Mouse (Mus musculus): Measurements from ENCODE around the gene Ddx5. TPM values are rescaled to one million over a fixed set of nuclear protein-coding genes. Genes with fewer than 3 reads are reported as not detected.

The Ddx5 gene
- polyA plus RNA-seq, 1 experiment from 2014 or later = 354 TPM

GRCm38 (mm10) chr11:106770195-106770974, 18.6 kb downstream of the Ddx5 start:
- WGBS = 96% methylated on average over 9 of the region's 9 CpGs
- H3K27ac ChIP-seq = no peak overlapping the region
- H3K27me3 ChIP-seq (ENCODE audit: low read depth, poor library complexity, severe bottlenecking) = no peaks in the 10 kb centered on the region
- no peaks in the 10 kb centered on the region for H3K4me1 ChIP-seq
- H3K36me3 ChIP-seq = peaks cover 96% of the 10 kb centered on the region
- H3K4me3 ChIP-seq = no peak overlapping the region
- H3K9me3 ChIP-seq (replicated peaks) = no peaks in the 10 kb centered on the region
- DNase-seq (ENCODE audit: low spot score) = no peak

- Histone ChIP-seq H3K27ac (no peak overlapping the region), H3K4me1 (peaks cover 4% of the 10 kb centered on the region), H3K36me3 (peaks cover 79% of the 10 kb centered on the region), H3K4me3 (no peak overlapping the region), H3K27me3 (ENCODE audit: low read depth, poor library complexity, severe bottlenecking) (no peaks in the 10 kb centered on the region), H3K9me3 (replicated peaks) (no peaks in the 10 kb centered on the region)
- DNase-seq (ENCODE audit: low spot score) = no peak
- 94% methylated on average over 4 of the region's 4 CpGs for WGBS
Measured at GRCm38 (mm10) chr11:106767516-106767915, 21.5 kb downstream of the Ddx5 start.

GRCm38 (mm10) chr11:106766611-106767162, 22.3 kb downstream of the Ddx5 start:
- 89% methylated on average over 4 of the region's 4 CpGs for WGBS
- no peak for DNase-seq (ENCODE audit: low spot score)
- H3K27ac ChIP-seq = no peak overlapping the region
- peaks cover 72% of the 10 kb centered on the region for H3K36me3 ChIP-seq
- peaks cover 9% of the 10 kb centered on the region for H3K4me1 ChIP-seq
- no peaks in the 10 kb centered on the region for H3K27me3 ChIP-seq (ENCODE audit: low read depth, poor library complexity, severe bottlenecking)
- H3K4me3 ChIP-seq = no peak overlapping the region
- H3K9me3 ChIP-seq (replicated peaks) = no peaks in the 10 kb centered on the region

DNA sequence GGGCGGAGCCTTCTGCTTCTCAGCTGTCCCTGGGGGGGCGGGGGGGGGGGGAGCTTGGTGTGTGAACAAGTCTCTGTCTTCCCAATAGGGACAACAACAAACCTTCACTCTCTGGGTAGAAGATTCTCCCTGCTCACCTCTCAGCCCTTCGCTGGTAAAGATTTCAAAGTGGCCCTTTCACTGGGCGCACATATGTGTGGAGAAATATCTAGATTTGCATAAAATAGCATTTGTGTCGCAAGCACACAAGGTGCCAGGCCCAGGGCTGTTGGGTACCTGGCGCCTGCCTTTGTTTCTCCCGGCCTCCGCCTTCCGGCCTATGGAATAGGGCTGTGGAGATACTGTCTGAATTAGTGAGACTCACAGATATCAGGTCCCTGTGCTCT, 26.2 kb downstream of the Ddx5 start:
- Histone ChIP-seq H3K27ac (0 out of 2 replicates have a peak overlapping the region, but pooled peaks have one; percentile 19), H3K9me3 (replicated peaks) (no peaks in the 10 kb centered on the region), H3K4me1 (peaks cover 9% of the 10 kb centered on the region), H3K4me3 (no peak overlapping the region), H3K27me3 (ENCODE audit: low read depth, poor library complexity, severe bottlenecking) (no peaks in the 10 kb centered on the region), H3K36me3 (peaks cover 33% of the 10 kb centered on the region)
- 81% methylated on average over 9 of the region's 9 CpGs for WGBS
- DNase-seq (ENCODE audit: low spot score) = no peak

DNA sequence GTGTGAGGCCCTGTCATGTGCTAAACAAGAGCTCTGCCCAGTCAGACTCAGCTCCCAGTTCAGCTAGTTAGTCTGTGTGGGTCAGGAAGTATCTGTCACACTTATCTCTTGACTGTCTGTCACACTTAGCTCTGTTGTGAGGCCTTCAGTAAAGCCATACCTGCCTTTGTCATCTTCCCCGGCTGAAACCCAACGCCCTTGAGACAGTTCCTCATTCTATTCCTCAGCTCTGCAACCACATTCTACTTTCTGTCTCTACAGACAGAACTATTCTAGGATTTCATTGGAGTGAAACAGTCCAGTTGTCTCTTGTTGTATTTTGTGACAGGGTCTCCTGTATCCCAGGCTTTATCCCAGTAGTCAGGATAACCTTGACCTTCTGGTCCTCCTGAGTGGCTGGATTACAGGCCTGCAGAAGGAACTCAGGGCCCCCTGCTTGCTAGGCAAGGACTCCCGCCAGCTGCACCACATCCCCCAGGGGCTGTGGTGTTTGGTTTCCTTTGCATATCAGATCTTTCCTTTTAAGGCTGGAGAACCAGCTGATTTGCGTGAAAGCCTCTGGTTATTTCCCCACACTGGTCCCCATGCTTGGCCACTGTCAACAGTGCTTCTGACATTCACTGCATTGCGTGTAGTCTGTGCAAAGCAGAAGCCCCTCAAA, 26.7 kb downstream of the Ddx5 start:
- Histone ChIP-seq H3K4me3 (no peak overlapping the region), H3K27ac (0 out of 2 replicates have a peak overlapping the region, but pooled peaks have one; percentile 19), H3K36me3 (peaks cover 28% of the 10 kb centered on the region), H3K4me1 (peaks cover 9% of the 10 kb centered on the region), H3K9me3 (replicated peaks) (no peaks in the 10 kb centered on the region), H3K27me3 (ENCODE audit: low read depth, poor library complexity, severe bottlenecking) (no peaks in the 10 kb centered on the region)
- 45% methylated on average over 5 of the region's 5 CpGs for WGBS
- DNase-seq (ENCODE audit: low spot score) = no peak

DNA sequence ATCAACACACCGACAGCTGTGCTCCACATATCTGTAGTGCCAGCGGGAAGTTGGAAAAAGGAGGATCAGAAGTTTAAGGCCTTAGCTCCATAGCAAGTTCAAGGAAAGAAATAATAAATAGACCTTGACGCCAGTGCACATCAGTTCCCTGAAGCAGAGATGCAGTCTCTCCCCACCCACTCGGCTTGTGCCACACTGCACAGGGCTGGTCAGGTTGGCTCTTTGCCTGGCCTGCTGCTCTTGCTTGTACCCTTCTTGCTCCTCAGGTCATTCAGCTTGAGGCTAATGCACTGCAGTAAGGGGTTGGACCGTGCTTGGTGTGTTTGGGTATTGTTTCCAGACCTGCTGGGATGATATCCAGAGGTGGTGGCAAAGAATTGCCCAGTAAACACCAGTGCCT, 28.5 kb downstream of the Ddx5 start:
- H3K9me3 ChIP-seq (replicated peaks) = no peaks in the 10 kb centered on the region
- H3K36me3 ChIP-seq = peaks cover 12% of the 10 kb centered on the region
- DNase-seq (ENCODE audit: low spot score) = no peak
- H3K27me3 ChIP-seq (ENCODE audit: low read depth, poor library complexity, severe bottlenecking) = no peaks in the 10 kb centered on the region
- 0 out of 2 replicates have a peak overlapping the region, but pooled peaks have one; percentile 8 for H3K27ac ChIP-seq
- H3K4me1 ChIP-seq = peaks cover 9% of the 10 kb centered on the region
- WGBS = 95% methylated on average over 5 of the region's 5 CpGs
- no peak overlapping the region for H3K4me3 ChIP-seq

DNA sequence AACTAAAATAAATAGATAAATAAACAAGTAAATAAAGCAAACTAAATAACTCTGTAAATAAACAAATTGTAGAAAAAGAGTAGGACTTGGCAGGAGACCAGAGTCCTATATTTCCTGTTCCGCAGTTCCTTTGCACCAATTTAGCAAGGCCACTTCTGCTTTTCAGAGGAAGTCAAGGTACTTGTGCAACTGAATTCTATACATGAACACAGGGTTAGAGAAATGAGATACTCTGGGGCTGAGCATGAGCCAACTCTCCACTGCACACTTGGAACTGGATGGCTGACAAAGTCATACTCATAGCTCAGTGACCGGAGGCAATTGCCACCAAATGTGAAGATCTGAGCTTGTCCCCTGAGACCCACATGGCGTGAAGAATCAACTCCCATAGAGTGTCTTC, 30.0 kb downstream of the Ddx5 start:
- no peaks in the 10 kb centered on the region for H3K9me3 ChIP-seq (replicated peaks)
- no peak for DNase-seq (ENCODE audit: low spot score)
- 98% methylated on average over 3 of the region's 3 CpGs for WGBS
- H3K27me3 ChIP-seq (ENCODE audit: low read depth, poor library complexity, severe bottlenecking) = no peaks in the 10 kb centered on the region
- no peak overlapping the region for H3K4me3 ChIP-seq
- peaks cover 9% of the 10 kb centered on the region for H3K4me1 ChIP-seq
- H3K27ac ChIP-seq = no peak overlapping the region
- no peaks in the 10 kb centered on the region for H3K36me3 ChIP-seq

GRCm38 (mm10) chr11:106755583-106755982, 33.4 kb downstream of the Ddx5 start:
- 79% methylated on average over 5 of the region's 5 CpGs for WGBS
- no peak overlapping the region for H3K4me3 ChIP-seq
- H3K36me3 ChIP-seq = no peaks in the 10 kb centered on the region
- no peaks in the 10 kb centered on the region for H3K9me3 ChIP-seq (replicated peaks)
- no peaks in the 10 kb centered on the region for H3K4me1 ChIP-seq
- H3K27me3 ChIP-seq (ENCODE audit: low read depth, poor library complexity, severe bottlenecking) = no peaks in the 10 kb centered on the region
- no peak for DNase-seq (ENCODE audit: low spot score)
- H3K27ac ChIP-seq = no peak overlapping the region

DNA sequence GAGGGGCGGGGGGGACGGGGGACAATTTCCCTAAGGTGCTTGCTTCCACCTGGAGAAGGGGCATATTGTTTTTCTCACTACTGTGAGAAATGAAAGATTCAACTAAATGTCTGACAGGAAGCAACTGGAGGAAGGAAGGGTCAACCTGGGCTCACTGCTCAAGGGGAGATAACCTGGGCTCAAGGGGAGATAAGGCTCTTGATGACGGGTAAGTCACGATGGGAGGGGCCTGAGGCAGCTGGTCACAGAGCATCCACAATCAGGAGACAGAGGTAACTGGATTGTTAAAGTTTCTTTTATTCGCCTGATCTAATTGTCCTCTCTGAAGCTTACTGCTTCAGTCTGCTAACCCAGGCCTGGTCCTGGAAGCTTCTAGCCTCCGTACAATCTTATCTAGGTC, 35.7 kb downstream of the Ddx5 start:
- Histone ChIP-seq H3K27ac (no peak overlapping the region), H3K4me3 (no peak overlapping the region), H3K9me3 (replicated peaks) (no peaks in the 10 kb centered on the region), H3K36me3 (no peaks in the 10 kb centered on the region), H3K27me3 (ENCODE audit: low read depth, poor library complexity, severe bottlenecking) (no peaks in the 10 kb centered on the region), H3K4me1 (no peaks in the 10 kb centered on the region)
- WGBS = 89% methylated on average over 6 of the region's 6 CpGs
- no peak for DNase-seq (ENCODE audit: low spot score)

DNA sequence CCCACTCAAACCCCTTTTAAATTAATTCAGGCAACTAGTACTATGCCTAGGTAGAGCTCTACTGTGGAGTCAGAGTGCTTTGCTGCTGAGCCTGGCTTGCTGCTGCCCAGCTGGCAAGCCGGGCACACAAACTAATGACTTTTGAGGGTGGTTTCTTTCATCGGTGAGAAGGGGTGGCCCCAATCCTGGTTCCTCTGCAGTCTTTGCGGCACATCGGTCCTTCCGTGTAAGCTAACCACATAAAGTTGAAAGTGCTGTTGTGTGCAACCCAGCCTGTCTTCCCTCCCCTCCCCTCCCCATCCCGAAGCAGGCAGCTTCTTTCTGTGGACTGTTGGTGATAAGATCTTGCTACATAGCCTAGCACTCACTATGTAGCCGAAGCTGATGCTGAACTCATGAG, 36.9 kb downstream of the Ddx5 start:
- WGBS = 84% methylated on average over 7 of the region's 7 CpGs
- no peak overlapping the region for H3K27ac ChIP-seq

DNA sequence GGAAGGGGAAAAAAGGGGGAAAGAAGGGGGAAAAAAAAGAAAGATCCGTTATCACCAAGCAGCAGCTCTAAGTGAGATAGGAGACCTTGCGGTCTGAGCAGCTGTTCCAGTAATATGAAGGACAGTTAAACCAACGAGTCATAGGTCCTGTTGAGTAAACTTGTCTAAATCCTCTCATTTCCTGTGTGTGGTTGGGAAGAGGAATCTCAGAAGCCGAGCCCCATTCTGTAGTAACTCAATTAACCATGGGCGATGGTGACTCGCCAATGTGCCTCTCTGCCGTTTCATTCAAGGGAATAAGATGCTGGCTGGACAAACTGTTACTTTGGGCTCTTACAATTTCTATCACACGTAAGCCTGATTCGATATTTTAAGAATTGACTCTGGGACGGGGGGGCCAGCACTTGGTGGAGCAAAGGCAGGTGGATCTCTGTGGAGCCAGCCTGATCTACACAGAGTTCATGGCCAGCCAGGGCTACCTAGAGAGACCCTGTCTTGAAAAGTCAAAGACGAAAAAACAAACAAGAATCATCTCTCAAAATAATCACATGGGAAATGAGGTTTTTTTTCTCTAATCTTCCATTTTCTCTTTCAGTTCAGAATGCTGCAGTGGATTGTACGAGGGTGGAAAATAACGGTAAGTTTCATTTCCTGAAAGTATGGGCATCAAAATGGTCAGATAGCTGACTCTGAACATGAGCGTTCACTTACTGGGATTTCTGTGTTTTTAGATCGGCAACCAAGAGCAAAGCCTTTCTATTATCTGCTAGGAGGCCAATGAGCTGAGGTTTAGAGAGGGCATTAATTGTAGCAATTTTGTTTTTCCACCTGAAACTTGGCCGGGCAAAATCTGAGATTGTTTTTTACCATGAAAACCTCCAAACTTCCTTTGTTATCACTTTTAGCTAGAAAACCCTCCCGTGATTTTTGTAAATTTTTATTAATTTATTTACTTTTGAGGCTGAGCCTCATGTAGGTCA, 37.7 kb downstream of the Ddx5 start, which contains the start of gene Milr1:
Gene Milr1, plus strand, starts transcription at position 188 of the 980 bp plus-strand sequence.
- Histone ChIP-seq H3K27me3 (ENCODE audit: low read depth, poor library complexity, severe bottlenecking) (no peaks in the 10 kb centered on the region), H3K4me1 (no peaks in the 10 kb centered on the region), H3K9me3 (replicated peaks) (no peaks in the 10 kb centered on the region; the same call in 1 of the 2 replicates), H3K4me3 (no peak within 1 kb of the TSS), H3K27ac (no peak within 1 kb of the TSS), H3K36me3 (no peaks in the 10 kb centered on the region)
- no peak for DNase-seq (ENCODE audit: low spot score)
- 91% methylated on average over 17 of the region's 17 CpGs for WGBS

More for the DNA sequence above, 36.9 kb downstream of the Ddx5 start:
- Histone ChIP-seq H3K36me3 (no peaks in the 10 kb centered on the region), H3K4me1 (no peaks in the 10 kb centered on the region), H3K27me3 (ENCODE audit: low read depth, poor library complexity, severe bottlenecking) (no peaks in the 10 kb centered on the region), H3K4me3 (no peak overlapping the region), H3K9me3 (replicated peaks) (no peaks in the 10 kb centered on the region; the same call in 1 of the 2 replicates)
- DNase-seq (ENCODE audit: low spot score) = no peak

- no peaks in the 10 kb centered on the region for H3K36me3 ChIP-seq
- H3K27me3 ChIP-seq (ENCODE audit: low read depth, poor library complexity, severe bottlenecking) = no peaks in the 10 kb centered on the region
- WGBS = 93% methylated on average over 13 of the region's 13 CpGs
Measured at GRCm38 (mm10) chr11:106750121-106750751, 38.7 kb downstream of the Ddx5 start, which contains the start of gene Pecam1. Pecam1 (minus strand) TSS chr11:106750628.

More at GRCm38 (mm10) chr11:106750121-106750751, 38.7 kb downstream of the Ddx5 start, which contains the start of gene Pecam1:
- Histone ChIP-seq H3K9me3 (replicated peaks) (no peaks in the 10 kb centered on the region; the same call in 1 of the 2 replicates), H3K4me3 (no peak within 1 kb of the TSS), H3K27ac (no peak within 1 kb of the TSS), H3K4me1 (no peaks in the 10 kb centered on the region)
- DNase-seq (ENCODE audit: low spot score) = no peak
